Mouse (Mus musculus) embryo, embryonic 11.5 days (tissue): ENCODE results near the gene Rcc2.

Experiments used
- DNase-seq: peaks from one replicate; pipeline ENCODE4 v3.0.0-alpha.2; 2012; ENCODE audit warnings: low read depth, low spot score

Rcc2 gene

DNA sequence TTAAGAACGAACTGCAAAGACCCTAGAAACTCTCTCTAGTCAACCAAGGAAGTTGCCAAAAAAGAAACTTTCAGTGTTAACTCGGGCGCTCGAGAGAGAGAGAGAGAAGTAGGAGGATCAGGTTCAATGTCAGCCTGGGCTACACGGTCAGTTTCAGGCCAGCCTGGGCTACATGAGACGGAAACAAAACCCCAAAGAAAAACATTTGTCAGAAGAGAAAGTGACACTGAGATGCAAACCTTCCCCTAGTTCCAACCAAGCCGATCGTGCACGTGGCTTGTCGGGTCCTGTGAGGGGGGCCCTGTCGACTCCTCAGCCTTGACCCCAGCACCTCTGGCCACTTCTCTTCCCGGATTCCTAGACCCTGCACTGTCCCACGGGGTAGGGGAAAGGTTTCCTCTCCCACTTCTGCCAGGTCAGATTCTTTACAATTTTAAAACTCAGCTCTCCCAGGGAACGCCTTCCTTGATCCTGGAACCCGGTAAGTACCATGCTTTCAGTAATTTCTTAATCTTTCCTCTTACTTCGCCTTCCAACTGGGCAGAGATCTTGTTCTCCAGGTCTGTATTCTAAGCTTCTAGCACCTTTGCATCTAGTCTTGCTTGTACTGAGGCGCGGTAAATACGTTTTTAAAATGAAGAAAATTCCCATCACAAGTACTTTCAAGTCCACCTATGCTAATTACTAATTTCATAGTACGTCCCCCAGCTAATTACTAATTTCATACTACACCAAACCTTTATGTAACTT lies at the start of gene Rcc2:
Rcc2 (plus strand) TSS at position 273 of the 750 bp plus-strand sequence.
- no peak for DNase-seq

GRCm38 (mm10) chr4:140653835-140654583 lies 46.3 kb upstream of the Rcc2 start:
- no peak for DNase-seq

GRCm38 (mm10) chr4:140654798-140655197 lies 45.5 kb upstream of the Rcc2 start:
- no peak for DNase-seq

- DNase-seq: no peak
Observed at GRCm38 (mm10) chr4:140656529-140656928, 43.8 kb upstream of the Rcc2 start.

DNA sequence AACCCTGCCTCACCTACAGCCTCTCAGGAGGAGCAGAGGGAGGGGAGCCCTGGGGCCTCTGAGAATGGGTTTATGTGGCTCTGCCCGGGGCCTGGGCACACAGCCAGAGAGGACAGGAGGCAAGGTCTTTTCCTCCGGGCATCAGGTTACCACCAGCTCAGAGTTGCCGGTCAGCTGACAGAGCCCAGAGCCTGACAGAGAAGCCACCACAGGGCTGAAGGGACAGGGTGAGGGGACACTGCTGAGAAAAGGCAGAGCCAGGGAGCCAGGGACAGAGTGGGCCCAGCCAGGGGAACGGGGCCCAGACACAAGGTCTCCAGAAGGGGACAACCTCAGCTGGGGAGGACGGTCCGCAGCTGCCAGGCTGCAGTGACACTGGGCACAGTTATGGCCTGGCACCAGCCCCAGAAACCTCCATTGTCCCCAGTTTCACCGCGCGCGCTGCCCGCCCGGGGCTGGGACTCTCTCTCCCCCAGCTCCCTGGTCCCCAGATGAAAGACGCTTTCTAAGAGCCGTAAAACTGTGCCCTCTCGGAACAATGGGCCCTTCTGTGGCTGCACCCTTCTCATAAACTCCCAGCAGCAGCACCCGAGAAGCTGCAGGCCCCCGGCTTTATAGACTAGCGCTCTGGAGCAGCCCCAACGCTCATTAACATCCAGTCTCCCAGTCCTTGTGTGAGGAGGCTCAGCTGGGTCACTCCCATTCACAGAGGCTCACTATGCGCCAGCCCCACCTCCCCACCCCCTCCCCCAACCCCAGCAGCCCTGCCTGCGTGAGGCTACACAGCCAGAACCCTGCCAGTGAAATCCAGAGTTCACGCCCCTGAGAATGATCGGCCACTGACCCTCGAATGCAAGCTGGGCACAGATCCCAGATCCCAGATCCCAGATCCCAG lies 42.4 kb upstream of the Rcc2 start:
- peak; percentile 35 for DNase-seq

DNA sequence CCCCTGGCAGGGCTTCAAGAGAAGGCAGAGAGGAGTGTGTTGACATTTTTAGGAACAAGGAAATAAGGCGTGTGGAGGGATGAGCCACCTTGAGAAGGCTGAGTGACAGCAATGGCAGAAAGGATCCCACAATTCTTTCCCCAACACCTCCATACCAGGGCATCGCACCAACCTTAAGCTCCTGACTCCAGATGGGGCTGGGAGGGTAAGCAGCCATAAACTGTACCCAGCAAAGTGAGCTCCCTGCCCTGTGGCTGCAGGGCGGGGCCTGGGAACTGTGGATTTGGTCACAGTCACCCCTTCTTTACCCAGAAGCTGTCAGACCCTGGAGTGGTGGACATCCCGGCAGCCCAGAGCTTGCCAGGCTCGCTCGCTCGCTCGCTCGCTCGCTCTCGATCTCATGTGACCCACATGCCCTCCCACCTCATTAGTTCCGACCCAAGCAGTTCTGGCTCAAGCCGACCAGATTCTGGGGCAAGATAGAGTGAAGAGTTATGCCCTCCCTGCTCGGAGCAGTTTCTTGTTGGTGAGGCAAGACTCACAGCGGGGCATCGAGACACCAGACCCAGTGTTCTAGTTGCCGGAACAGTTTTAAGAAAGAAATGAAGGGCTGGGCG lies 38.8 kb upstream of the Rcc2 start:
- DNase-seq: no peak

DNA sequence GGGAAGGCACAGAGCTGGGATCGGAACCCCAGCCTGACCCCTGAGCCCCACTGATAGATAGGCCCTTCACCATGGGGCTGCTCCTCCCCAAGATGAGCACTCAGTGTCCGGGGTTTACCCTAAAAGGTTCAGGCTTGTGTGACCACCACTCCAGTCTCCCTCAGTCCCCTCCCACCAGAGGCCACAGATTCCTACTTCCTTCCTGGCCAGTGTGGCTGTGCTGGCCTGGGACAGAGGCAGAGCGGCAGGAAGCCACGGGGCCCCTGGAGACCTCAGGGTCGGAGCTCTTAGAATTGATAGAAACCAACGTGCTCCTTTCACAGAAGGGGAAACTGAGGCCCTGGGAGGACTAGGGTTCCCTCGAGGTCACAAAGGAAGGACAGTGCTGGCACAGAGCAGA lies 37.9 kb upstream of the Rcc2 start:
- no peak for DNase-seq

GRCm38 (mm10) chr4:140662882-140663585 lies 37.3 kb upstream of the Rcc2 start:
- no peak for DNase-seq

DNA sequence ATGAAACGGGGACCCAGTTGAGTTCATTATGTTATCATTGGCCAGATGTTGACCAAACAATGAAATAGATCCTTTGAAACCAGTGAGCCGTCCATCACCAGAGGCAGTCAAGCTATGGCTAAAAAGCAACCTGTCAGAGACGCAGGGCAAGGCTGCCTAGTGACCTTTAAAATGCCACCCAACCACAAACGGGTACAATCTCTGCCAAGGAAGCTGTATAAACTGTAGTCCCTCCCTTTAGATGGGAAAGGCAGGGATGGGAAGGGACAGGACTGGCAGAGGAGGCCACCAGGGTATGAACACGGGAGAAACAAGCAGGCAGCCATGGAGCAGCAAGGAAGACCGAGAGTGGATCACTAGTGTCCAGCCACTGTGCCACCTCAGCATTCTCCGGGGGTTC lies 35.3 kb upstream of the Rcc2 start:
- no peak for DNase-seq

DNA sequence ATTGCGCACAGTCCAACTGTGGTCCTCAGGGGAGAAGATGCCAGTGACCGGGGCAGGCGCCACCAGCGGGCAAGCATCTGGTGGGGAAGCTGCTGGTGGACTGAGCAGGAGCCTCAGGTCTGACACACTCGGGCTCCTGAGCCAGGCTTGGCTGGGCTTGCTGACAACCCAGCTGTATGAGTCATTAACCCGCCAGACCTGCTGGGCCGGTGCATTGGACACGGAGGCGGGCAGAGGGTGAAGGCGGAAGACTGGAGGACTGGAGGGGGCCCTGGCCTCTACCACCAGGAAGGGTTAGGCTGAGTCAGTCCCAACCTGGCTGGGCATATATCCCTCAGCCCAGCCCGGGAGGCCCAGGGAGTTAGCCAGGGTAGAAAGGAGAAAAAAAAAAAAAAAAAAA lies 34.6 kb upstream of the Rcc2 start, which contains the start of gene Arhgef10l:
Arhgef10l (minus strand) TSS at position 253 of the 400 bp plus-strand sequence.
- DNase-seq: no peak

DNA sequence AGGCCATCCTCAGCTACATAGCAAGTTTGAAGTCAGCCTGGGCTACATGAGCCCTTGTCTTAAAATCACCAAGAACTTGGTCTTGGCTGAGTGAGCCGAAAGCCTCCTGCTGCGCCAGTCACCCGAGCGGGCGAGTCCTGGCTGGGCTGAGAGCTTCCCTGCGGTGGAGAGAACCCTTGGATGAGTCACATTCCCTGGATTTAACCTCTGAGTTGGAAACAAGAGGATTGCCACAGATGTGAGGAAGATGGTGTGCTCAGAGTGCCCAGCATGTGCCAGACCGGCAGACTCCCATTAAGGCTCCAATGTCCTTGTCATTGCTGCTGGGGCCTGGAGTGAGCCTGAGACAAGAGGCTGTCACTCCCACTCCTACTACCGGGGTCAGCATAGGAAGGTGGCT lies 32.5 kb upstream of the Rcc2 start:
- no peak for DNase-seq

DNA sequence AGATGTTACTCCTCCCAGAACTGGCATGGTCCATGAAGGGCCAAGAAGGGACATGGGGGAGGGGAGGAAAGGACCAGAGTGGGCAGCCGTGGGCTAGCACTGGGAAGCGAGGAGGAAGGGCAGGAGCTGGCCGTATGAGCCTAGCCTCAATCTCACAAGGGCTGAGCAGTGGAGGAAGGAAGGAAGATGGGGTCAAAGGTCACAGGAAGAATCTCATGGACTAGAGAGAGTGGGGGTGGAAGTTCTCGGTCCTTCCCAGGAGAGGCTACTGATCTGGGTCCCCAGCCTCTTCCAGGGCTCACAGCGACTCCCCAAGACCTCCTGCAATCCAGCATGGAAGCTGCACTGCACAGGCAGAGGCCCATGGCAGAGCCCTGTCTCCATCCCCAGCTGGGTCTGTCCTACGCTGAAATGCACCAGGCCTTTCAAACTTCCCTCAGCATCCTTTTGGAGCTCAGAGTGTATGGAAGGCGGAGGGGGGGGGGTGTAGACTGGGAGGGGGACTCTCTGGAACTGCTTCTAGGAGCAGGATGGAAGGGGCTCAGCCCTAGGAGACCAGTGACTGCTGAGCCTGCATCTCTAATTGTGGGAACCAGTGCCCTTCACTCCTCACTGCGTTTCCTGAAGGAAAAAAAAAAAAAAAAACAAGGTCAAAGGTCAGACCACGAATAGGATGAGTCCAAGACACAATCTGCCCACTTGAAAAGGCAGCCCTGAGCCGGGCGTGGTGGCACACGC lies 26.6 kb upstream of the Rcc2 start:
- no peak for DNase-seq

GRCm38 (mm10) chr4:140674345-140674926 lies 25.9 kb upstream of the Rcc2 start:
- DNase-seq: peak; percentile 78

DNA sequence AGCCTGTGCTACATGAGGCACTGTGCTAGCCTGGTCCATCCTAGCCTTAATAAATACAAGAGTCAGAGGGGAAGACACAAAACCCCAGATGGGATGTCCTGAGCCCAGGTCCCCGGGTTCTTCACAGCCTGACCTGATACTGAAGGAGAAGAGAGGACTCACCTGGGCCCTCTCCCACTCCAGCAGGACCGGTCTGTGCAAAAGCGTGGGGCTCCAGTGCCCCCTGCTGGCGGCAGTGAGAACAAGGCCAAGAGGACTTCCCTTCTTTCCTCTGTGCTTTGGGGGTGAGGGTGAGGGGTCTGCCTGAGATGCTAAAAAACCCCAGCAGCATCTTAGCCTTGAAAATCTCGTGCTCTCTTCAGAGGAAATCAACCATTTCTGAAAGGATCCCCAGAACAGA lies 21.3 kb upstream of the Rcc2 start:
- no peak for DNase-seq

GRCm38 (mm10) chr4:140679723-140680380 lies 20.5 kb upstream of the Rcc2 start:
- no peak for DNase-seq

DNA sequence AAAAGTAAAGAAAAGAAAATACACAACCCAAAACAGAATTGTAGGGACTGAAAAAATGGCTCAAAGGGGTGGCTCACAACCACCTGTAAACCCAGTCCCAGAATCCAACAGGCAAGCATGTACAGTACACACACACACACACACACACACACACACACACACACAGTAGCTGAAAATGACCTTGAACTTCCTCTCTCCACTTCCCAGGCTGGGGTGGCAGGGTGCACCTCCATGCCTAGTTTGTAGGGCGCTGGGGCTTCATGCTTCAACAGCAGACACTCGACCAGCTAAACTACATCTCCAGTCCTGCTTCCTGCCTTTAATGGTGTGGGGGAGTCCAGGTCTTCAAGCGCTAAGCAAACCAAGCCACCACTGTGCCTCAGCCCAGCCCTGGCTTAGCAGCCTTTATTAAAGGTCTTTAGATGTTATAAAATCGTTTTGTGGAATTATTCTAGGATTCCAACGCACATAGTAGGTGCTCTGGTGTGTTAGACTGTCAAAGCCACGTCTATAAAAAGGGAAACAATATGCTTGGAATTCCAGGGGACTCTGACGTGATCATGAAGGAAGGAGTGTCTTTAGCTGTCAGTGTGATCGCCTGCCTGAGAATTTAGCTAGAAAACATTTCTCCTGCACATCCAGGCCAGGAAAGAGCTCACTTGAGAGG lies 19.5 kb upstream of the Rcc2 start:
- DNase-seq: no peak

- DNase-seq: no peak
Observed at GRCm38 (mm10) chr4:140683608-140684007, 16.7 kb upstream of the Rcc2 start.

- DNase-seq: no peak
Observed at GRCm38 (mm10) chr4:140684141-140684871, 16.0 kb upstream of the Rcc2 start.
